Mouse (Mus musculus) layer of hippocampus, adult 11-12 months (tissue): ENCODE data around the gene Dcaf8.
"Not testable (repeated sequence)": the region's sequence is repeated elsewhere in the genome, so short reads cannot be mapped to it uniquely, and the experiment has no call there.

Experiments
- DNase-seq: peaks from one replicate; pipeline ENCODE4 v3.0.0; 2022; ENCODE audit warnings: low spot score

The Dcaf8 gene

GRCm38 (mm10) chr1:172219451-172220406, 71.8 kb downstream of the Dcaf8 start, which contains the start of gene Casq1:
Gene Casq1 (minus strand): TSS chr1:172219868.
- DNase-seq, result no peak

- no peak for DNase-seq
Observed at GRCm38 (mm10) chr1:172220414-172220813, 72.5 kb downstream of the Dcaf8 start.

GRCm38 (mm10) chr1:172221297-172222063, 73.6 kb downstream of the Dcaf8 start:
- DNase-seq, result no peak

GRCm38 (mm10) chr1:172228209-172228608, 80.3 kb downstream of the Dcaf8 start:
- no peak for DNase-seq

DNA sequence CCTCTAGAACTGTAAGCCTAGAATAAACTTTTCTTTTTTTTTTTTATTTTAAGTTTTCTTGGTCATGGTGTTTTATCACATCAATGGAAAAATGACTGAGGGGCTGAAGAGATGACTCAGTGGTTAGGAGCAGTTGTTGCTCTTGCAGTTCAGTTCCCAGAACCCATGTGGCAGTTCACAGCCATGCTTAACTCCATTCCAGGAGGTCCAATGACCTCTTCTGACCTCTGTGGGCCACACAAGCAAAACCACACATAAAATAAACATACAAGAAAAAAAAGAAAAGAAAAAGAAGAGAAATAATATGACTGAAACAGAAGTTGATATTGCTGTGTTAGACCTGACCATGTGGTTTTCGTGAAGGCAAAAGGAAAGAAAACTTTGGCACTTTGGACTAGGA, 81.3 kb downstream of the Dcaf8 start:
- no peak for DNase-seq

GRCm38 (mm10) chr1:172240945-172241708, 93.2 kb downstream of the Dcaf8 start:
- DNase-seq, result no peak

DNA sequence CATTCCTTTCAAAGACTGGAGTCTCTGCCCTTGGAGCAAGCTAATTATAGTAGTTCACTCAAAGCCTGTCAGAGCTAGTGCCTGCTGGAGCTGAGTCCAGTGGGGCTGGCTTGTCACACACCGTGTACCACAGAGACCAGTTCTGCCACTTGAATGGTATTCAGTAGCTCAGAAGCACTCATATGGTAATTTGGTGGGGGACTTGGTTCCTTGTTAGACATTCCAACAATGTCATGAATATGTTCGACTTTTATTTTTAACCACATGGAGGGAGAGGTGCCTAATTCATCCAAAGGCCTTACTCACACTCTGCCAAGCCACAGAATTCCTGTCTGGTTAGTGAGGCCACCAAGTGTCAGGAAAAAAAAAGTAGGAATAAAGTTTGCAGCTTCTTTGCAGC, 94.5 kb downstream of the Dcaf8 start:
- DNase-seq, result no peak

DNA sequence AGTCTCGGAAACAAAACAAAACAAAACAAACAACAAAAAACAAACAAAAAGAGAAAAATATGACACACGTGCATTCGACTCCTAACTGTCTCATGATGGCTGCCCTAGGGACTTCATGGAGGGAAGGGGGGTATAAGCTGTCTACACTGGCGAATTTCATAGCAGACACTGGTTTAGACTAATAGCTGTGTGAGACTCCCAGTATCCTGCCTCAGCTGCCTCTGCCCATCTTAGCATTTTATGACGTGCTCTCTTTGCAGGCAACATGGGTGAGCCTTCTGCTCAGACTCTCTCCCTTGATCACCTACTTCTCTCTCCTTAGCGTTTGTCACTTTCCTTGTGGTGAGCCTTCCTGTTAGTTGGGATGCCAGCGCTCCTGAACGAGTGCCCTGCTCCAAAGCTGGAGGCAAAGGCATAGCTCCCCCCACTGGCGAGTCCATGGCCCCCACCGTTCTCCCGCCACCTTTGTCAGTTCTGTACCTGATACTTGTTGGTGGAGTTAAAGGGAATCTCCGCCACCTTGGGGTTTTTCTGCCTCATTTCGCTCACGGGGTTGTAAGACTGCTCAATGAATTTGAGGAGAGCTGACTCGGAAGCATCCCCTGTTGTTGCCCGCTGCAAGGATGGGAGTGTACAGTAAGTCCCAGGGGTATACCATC, 95.8 kb downstream of the Dcaf8 start:
- no peak for DNase-seq

DNA sequence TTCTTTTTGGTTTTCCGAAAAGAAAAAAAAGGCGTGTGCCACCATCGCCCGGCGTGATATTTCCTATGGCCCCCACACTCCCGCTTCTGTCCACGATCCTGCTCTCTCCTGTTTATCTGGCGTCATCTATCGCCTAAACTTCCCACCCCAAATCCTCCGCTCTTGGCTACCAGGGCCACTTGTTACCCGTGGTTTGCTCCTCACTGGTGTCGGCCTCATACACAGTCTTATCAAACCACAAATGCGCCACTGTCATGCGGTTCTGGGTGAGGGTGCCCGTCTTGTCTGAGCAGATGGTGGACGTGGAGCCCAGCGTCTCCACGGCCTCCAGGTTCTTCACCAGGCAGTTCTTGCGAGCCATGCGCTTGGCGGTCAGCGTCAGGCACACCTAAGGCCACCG, 96.8 kb downstream of the Dcaf8 start:
- not testable (repeated sequence) for DNase-seq
